Mouse (Mus musculus) forebrain, embryonic 16.5 days (tissue): Measurements from ENCODE around the gene Rbp7. TPM values are rescaled to one million over a fixed set of nuclear protein-coding genes. Genes with fewer than 3 reads are reported as not detected.
"Not testable (repeated sequence)": the region's sequence is repeated elsewhere in the genome, so short reads cannot be mapped to it uniquely, and the experiment has no call there.

ENCODE experiments used
- ATAC-seq: fragments of 200-750 bp; cut with Nextera tagmentation; 2 replicates; pipeline ENCODE4 v1.8.0; 2017; ENCODE audit warnings: mild to moderate bottlenecking, moderate library complexity
- H3K27ac ChIP-seq: fragments of 300-500 bp; sonication (generic); 2 replicates; pipeline ENCODE4 v1.5.1; 2014; ENCODE audit warnings: low read length, control low read depth
- H3K27me3 ChIP-seq: fragments of 300-500 bp; sonication (generic); replicated peaks from 2 replicates; pipeline ENCODE4 v1.6.1; 2014; ENCODE audit warnings: low read length; ENCODE audit not compliant: control insufficient read depth, insufficient read depth
- H3K36me3 ChIP-seq: fragments of 300-500 bp; sonication (generic); 2 replicates; pipeline ENCODE4 v1.6.1; 2014; ENCODE audit not compliant: control insufficient read depth, insufficient read depth
- H3K4me1 ChIP-seq: fragments of 300-500 bp; sonication (generic); replicated peaks from 2 replicates; pipeline ENCODE4 v1.6.1; 2014; ENCODE audit warnings: low read length; ENCODE audit not compliant: control insufficient read depth, insufficient read depth
- H3K4me2 ChIP-seq: fragments of 300-500 bp; sonication (generic); 2 replicates; pipeline ENCODE4 v1.6.1; 2014; ENCODE audit warnings: mild to moderate bottlenecking, low read length, control low read depth
- H3K4me3 ChIP-seq: fragments of 300-500 bp; sonication (generic); replicated peaks from 2 replicates; pipeline ENCODE4 v1.5.1; 2014; ENCODE audit warnings: mild to moderate bottlenecking, low read length, control low read depth
- H3K9ac ChIP-seq: fragments of 300-500 bp; sonication (generic); replicated peaks from 2 replicates; pipeline ENCODE4 v1.6.1; 2014; ENCODE audit warnings: low read depth, low read length, control low read depth
- H3K9me3 ChIP-seq: fragments of 300-500 bp; sonication (generic); 2 replicates; pipeline ENCODE4 v1.6.1; 2016; ENCODE audit warnings: low read length; ENCODE audit not compliant: control insufficient read depth
- WGBS: fragments of 180-500 bp; shearing (Covaris S2); extraction: QIAGEN DNeasy Blood & Tissue Kit; methylation state at CpG from one replicate; pipeline ENCODE4 v1.1.7; 2014; 5-methylcytosine and 5-hydroxymethylcytosine counted together
- polyA plus RNA-seq: library from polyadenylated mRNA; unstranded; fragments of >200 nt; fragmentation: Nextera tagmentation; extraction: Ambion mirVana; gene quantifications from 2 replicates; pipeline ENCODE4 v1.2.1, GENCODE M21; 2015

The Rbp7 gene
- polyA plus RNA-seq, 1 experiment from 2014 or later: not detected

DNA sequence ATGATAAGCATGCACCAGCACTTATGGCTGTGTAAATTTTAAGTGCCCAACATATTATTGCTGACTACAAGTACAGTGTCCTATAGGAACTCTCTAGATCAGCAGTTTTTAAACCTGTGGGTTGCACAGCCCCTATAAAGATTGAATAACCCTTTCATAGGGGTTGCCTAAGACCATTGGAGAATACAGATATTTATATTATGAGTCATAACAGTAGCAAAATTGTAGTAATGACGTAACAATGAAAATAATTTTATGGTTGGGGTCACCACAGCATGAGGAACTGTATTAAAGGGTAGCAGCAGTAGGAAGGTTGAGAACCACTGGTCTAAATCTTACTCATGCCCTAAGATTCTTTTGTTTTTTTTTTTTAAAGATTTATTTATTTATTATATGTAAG is 4.6 kb upstream of the Rbp7 start:
- no peaks in the 10 kb centered on the region for H3K9me3 ChIP-seq

DNA sequence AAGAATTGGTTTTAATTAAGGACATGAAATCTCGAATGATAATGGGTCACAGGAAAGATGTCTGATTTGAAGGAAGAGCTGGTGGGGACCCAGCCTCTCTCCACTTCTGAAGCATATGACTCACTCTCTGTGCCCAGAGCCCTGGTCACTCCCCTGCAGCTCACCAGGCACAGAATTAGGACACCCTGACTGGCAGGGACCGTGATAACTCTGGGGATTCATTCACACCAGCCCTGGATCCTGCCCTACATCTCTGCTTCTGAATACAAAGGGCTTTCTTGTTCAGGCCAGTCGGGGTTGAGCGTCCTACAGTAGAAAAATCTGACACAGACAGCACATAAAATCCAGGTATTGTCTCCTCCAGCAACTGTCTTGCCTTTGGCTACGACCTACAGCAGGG is 3.7 kb upstream of the Rbp7 start:
- no peaks in the 10 kb centered on the region for H3K4me1 ChIP-seq
- WGBS: 63% methylated on average over 5 of the region's 5 CpGs
- H3K4me3 ChIP-seq: no peak overlapping the region
- H3K27me3 ChIP-seq: no peaks in the 10 kb centered on the region
- ATAC-seq: no peak
- no peak overlapping the region for H3K4me2 ChIP-seq
- no peak overlapping the region for H3K27ac ChIP-seq
- no peaks in the 10 kb centered on the region for H3K36me3 ChIP-seq
- no peaks in the 10 kb centered on the region for H3K9me3 ChIP-seq
- no peak overlapping the region for H3K9ac ChIP-seq

More for the DNA sequence above, 4.6 kb upstream of the Rbp7 start:
- no peak for ATAC-seq
- no peaks in the 10 kb centered on the region for H3K4me1 ChIP-seq
- 86% methylated on average over 1 of the region's 1 CpGs for WGBS
- H3K4me3 ChIP-seq: no peak overlapping the region
- H3K27me3 ChIP-seq: no peaks in the 10 kb centered on the region
- no peak overlapping the region for H3K9ac ChIP-seq
- no peak overlapping the region for H3K4me2 ChIP-seq
- H3K36me3 ChIP-seq: no peaks in the 10 kb centered on the region
- H3K27ac ChIP-seq: no peak overlapping the region

DNA sequence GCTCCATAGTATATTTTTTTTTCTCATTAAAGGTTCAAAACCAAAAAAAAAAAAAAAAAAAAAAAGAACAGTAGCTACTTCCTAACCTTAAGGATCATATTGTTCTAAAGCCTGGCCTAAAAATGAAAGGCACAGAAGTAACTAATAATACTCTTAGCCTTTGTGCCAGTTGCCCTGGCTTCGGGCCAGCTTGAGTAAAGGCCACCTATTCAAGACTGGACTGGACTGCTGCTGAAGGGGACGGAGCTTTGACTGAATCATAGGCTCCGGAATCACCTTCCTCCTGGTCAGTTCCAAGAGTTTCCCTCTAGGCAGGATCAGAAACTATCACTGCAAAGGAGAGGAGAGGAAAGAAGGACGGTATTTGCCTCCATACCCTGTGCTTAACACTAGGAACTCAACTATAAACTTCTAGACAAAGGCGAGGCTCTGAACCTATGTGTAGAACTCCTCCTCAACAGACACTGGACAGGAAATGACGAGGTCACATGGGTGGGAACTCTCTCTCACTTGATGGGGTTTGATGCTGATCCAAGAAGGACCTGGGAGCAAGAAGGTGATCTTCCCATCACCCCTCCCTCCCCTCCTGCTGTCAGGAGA is 3.2 kb upstream of the Rbp7 start:
- no peaks in the 10 kb centered on the region for H3K27me3 ChIP-seq
- no peak for ATAC-seq
- H3K9ac ChIP-seq: no peak overlapping the region
- H3K27ac ChIP-seq: no peak overlapping the region; the same call in 1 of the 2 replicates
- no peak overlapping the region for H3K4me2 ChIP-seq
- WGBS: 69% methylated on average over 6 of the region's 6 CpGs
- H3K36me3 ChIP-seq: no peaks in the 10 kb centered on the region
- H3K4me3 ChIP-seq: no peak overlapping the region
- no peaks in the 10 kb centered on the region for H3K4me1 ChIP-seq
- no peaks in the 10 kb centered on the region for H3K9me3 ChIP-seq

DNA sequence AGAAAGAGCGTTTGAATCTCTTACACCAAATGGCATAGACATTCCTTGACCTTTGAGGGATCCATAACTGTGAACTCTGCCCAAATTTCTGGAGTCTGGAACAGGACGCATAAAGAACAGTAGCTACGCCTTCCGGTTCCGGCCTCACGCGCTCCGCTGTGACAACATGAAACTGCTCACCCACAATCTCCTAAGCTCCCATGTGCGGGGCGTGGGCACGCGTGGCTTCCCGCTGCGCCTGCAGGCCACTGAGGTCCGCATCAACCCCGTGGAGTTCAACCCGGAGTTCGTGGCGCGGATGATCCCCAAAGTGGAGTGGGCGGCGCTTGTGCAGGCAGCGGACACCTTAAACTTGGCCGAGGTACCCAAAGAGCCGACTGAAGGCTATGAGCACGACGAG is 2.4 kb upstream of the Rbp7 start:
- WGBS: 93% methylated on average over 27 of the region's 27 CpGs
- not testable (repeated sequence) for H3K9me3 ChIP-seq, H3K27ac ChIP-seq, ATAC-seq, H3K36me3 ChIP-seq, H3K4me3 ChIP-seq, H3K4me2 ChIP-seq, H3K27me3 ChIP-seq, H3K4me1 ChIP-seq, H3K9ac ChIP-seq

DNA sequence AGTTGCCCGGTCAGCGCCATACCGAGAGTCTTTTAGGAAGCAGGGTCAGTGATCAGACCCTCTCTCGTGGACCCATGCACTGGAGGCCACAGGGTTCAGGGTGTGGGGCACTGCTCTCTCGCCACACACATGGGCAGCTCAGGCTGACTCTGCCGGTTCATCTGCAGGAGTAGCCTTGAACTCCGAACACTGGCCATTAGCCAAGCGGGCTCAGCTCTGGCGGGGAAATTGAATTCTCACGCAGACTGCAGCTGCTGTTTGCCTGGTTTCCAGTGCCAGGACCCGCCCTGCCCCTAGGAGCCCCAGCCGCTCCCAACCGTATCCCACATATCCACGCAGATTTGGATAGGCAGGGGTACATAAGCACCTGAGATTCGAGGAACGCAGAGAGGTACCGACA is 515 bp downstream of the Rbp7 start:
- H3K27ac ChIP-seq: no peak overlapping the region
- no peak overlapping the region for H3K9ac ChIP-seq
- no peaks in the 10 kb centered on the region for H3K9me3 ChIP-seq
- H3K4me1 ChIP-seq: no peaks in the 10 kb centered on the region
- no peak overlapping the region for H3K4me3 ChIP-seq
- no peaks in the 10 kb centered on the region for H3K36me3 ChIP-seq
- no peak overlapping the region for H3K4me2 ChIP-seq
- H3K27me3 ChIP-seq: no peaks in the 10 kb centered on the region
- WGBS: 89% methylated on average over 17 of the region's 17 CpGs
- ATAC-seq: no peak

DNA sequence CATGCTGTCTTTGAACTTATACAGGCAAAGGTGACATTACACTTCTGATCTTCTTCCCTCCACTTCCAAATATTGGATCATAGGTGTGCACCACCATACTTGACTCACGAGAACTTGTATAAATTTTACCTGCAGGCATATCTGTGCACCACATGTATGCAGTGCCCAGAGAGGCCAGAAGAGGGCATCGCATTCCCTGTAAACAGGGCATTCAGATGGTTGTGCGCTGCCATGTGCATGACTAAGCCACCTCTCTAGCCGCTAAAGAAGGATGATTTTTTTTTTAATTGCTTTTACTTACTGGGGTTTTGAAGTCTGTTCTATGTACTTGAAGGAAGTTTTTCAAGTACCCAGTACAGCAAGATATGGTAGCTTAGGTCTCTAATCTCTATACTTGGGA is 1.1 kb downstream of the Rbp7 start:
- H3K4me1 ChIP-seq: no peaks in the 10 kb centered on the region
- no peaks in the 10 kb centered on the region for H3K27me3 ChIP-seq
- WGBS: 81% methylated on average over 4 of the region's 4 CpGs
- H3K4me2 ChIP-seq: no peak overlapping the region
- no peak for ATAC-seq
- H3K9me3 ChIP-seq: no peaks in the 10 kb centered on the region
- H3K9ac ChIP-seq: no peak overlapping the region
- no peaks in the 10 kb centered on the region for H3K36me3 ChIP-seq
- H3K27ac ChIP-seq: no peak overlapping the region
- no peak overlapping the region for H3K4me3 ChIP-seq

DNA sequence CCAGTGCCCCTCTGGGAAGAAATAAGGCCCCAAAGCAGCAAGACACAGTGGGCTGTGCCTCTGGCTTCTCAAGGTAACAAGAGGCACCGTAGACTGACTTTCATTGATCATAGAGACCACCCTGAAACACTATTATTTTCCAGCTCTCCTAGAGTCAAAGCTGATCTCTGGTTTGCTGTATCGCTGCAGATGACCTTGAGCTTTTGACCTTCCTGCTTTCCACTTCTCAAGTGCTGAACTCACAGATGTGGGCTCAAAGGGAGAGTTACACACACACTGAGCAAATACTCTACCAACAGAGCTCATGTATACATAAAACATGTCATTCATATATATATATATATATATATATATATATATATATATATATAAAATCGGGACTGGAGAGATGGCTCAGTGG is 4.1 kb downstream of the Rbp7 start:
- H3K4me3 ChIP-seq: no peak overlapping the region
- no peak overlapping the region for H3K27ac ChIP-seq
- no peak overlapping the region for H3K9ac ChIP-seq
- 78% methylated on average over 3 of the region's 3 CpGs for WGBS
- H3K4me1 ChIP-seq: peaks cover 5% of the 10 kb centered on the region
- ATAC-seq: no peak
- no peaks in the 10 kb centered on the region for H3K27me3 ChIP-seq
- no peaks in the 10 kb centered on the region for H3K9me3 ChIP-seq
- no peak overlapping the region for H3K4me2 ChIP-seq
- H3K36me3 ChIP-seq: no peaks in the 10 kb centered on the region

DNA sequence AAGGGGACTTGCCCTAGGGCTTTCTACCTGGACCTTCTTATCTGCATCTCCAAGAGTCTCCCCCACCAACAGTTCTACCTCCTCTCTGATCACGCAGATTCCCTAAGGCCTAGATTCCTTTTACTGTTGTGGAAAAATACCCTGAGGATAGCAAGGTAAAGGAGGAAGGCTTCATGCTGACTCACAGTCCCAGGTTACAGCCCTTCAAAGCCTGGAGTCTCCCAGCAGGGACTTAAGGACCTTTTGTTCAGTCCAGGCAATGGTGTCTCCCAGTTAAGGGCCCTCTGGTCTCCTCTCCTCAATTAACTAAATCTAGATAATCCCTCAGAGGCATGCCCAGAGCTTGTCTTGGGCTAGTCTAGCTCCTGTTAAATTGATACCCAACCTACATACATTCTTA is 8.5 kb downstream of the Rbp7 start:
- Histone ChIP-seq H3K4me1 (peaks cover 16% of the 10 kb centered on the region), H3K4me3 (no peak overlapping the region)

DNA sequence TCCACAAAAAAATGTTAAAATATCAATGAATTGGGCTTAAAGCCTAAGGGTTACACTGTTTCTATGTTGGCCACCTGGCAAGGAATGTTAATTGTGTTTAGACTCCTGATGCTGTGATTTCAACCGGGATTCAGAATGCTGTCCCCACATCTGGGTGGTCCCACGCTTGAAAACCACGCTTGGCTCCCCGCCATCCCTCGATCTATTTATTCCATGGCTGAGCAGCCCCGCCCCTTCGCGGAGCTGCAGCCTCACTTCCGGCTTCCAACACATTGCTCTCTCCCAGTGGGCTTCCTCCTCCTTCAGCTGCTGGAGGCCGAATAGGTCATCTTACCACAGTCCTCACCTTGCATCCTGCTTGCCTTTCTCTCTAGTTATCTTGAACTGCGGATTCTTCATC is 8.9 kb downstream of the Rbp7 start:
- H3K27ac ChIP-seq: peak overlapping the region; percentile 93
- peaks cover 16% of the 10 kb centered on the region for H3K4me1 ChIP-seq
- peak overlapping the region; percentile 77 for H3K4me2 ChIP-seq
- H3K9me3 ChIP-seq: no peaks in the 10 kb centered on the region
- no peak overlapping the region; the same call in 1 of the 2 replicates for H3K4me3 ChIP-seq
- 2% methylated on average over 11 of the region's 11 CpGs for WGBS
- peak overlapping the region; percentile 76; the same call in 1 of the 2 replicates for H3K9ac ChIP-seq
- H3K27me3 ChIP-seq: no peaks in the 10 kb centered on the region
- peak; percentile 29 for ATAC-seq
- no peaks in the 10 kb centered on the region for H3K36me3 ChIP-seq

More for the DNA sequence above, 8.5 kb downstream of the Rbp7 start:
- no peak overlapping the region for H3K9ac ChIP-seq
- no peaks in the 10 kb centered on the region for H3K36me3 ChIP-seq
- H3K9me3 ChIP-seq: no peaks in the 10 kb centered on the region
- no peak for ATAC-seq
- no peaks in the 10 kb centered on the region for H3K27me3 ChIP-seq
- H3K4me2 ChIP-seq: no peak overlapping the region; the same call in 1 of the 2 replicates
- peak overlapping the region; percentile 93 for H3K27ac ChIP-seq
- WGBS: 45% methylated on average over 1 of the region's 1 CpGs
